Mouse (Mus musculus) left cerebral cortex, postnatal 4 days (tissue): ENCODE results near the gene Cd59a. TPM values are rescaled to one million over a fixed set of nuclear protein-coding genes. Genes with fewer than 3 reads are reported as not detected.
"Not testable (repeated sequence)": the region's sequence is repeated elsewhere in the genome, so short reads cannot be mapped to it uniquely, and the experiment has no call there.

ENCODE experiments used
- DNase-seq: peaks from one replicate; pipeline ENCODE4 v3.0.0-alpha.2; 2022
- intact Hi-C: fragments of 180-260 bp; cut with DNase I; formaldehyde crosslinking; loops from one replicate; pipeline ENCODE4 v1.15.1; 2025
- total RNA-seq, 2 experiments: library from RNA; stranded (reverse); gene quantifications; 2 replicates each; pipeline ENCODE4 v1.2.3; 2021

The Cd59a gene
- 1 to 10 TPM; 1.6 to 2.5 TPM for total RNA-seq

DNA sequence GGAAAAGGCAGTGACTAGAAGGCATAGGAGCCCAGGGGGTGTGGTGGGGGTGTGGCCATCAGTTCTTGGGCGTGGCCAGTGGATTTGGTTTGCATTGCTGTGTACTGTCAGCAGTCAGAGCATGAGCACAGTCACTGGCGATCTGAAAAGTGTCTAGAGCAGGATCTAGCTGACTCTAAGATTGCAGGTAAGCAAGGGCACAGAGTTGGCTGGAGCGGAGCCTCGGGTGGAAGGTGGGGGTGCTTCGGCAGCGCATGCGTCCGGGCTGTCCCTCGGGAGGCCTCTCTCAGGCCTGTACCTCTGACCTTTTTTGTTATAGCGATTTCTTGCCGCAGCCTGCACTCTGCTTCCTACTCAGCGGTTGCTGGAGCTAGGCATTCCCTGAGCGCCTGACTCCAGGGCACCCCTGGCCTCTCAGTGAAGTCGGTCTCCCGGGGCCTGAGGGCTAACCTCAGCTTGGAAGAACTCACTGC lies at the start of gene Cd59a:
Cd59a (plus strand) TSS at position 61 of the 473 bp plus-strand sequence.
- intact Hi-C loops = loop anchor here (2.0 kb wide), 1 partner anchor 27 kb away; the partner anchor contains the start of genes Cd59b and Gm10799
- DNase-seq = peak; percentile 53

DNA sequence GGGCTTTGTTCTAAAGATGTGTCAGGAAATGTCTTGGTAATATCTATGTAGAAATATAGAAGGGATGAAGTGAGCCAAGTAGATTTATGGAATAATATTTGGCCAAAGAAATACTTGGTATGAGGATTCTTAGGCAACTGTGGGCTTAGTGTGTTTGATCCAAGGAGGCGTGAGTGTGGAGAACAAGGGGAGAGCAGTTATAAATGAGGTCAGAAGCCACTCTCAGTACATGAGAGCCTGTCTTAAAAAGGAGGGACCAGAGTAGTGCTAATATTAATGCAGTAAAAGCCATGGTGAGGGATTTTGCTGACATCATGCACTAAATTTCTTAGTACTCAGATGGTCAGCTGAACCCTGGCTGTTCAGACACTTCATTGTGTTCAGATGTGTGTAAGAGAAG lies 37.2 kb upstream of the Cd59a start:
- intact Hi-C loops = no loop called here
- no peak for DNase-seq

DNA sequence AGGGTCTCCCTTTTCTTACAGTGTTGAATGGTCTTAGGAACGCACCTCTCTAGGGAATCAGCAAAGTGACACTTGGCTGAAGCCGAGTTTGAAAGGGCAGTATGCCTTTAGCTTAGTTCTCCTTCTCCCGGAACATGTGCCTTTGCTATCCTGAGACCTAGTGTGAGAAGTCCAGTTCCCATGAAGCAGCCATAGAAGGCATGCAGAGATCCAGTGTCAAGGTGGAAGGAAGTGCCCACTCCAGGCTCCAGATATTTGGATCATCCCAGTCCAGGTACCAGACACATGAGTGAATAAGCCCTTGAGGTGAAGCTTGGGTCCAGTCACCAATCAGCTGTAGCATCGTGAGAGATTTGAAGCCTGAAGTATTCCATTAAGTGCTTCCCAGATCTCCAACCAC lies 36.6 kb upstream of the Cd59a start:
- DNase-seq = no peak
- intact Hi-C loops = no loop called here

DNA sequence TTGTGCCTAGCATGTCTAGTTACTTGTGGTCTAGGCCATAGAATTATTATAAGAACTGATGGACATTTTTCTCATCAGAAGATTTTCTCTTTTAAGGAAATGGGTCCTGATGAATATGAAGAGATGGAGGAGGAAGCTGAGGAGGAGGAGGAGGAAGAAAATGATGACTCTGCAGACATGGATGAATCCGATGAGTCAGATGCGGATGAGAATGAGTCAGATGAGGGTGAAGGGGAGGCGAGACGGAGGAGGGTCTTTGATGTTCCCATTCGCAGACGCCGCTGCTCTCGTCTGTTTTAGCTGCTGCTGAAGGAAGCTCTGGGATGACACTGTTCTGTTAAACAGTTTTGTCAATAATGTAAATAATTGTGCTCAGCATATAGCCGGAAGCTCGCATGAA lies 35.8 kb upstream of the Cd59a start:
- no peak for DNase-seq
- intact Hi-C loops = no loop called here

DNA sequence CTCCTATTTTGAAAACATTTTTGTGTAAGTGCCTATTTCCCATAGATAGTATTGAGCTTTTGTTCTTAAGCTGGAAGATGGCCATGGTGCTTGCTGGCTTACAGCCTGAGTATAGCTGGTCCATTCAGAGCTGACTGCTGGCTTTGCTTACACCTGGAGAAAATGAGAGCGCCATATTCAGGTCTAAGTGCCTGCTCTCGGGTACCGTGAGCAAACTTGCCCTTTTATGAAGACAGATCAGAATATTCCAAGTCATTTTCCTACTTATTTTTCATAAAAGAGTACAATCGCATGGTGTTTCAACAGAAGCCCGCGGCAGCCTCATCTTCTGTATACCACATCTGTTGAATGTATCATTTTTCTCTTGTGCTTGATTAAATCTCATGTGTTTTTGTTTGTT lies 34.6 kb upstream of the Cd59a start:
- intact Hi-C loops = no loop called here
- no peak for DNase-seq

DNA sequence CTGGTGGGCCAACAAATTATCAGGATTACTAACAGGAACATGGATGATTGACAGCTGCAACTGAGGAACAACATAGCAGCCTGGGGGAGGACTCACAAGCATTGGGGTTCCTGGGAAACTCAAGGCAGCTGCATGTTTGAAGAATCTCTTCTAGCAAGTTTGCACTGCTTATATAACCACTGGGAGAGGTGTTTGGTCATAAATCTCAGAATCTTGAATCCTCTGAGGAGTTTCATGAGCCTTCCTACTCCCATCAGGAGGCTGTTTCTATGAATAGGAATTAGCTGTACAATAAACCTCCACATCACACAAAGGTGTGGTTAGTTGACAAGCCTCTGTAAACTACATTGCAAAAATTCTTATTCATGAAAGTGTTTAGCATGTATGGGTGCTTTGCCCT lies 32.9 kb upstream of the Cd59a start:
- no peak for DNase-seq
- intact Hi-C loops = no loop called here

DNA sequence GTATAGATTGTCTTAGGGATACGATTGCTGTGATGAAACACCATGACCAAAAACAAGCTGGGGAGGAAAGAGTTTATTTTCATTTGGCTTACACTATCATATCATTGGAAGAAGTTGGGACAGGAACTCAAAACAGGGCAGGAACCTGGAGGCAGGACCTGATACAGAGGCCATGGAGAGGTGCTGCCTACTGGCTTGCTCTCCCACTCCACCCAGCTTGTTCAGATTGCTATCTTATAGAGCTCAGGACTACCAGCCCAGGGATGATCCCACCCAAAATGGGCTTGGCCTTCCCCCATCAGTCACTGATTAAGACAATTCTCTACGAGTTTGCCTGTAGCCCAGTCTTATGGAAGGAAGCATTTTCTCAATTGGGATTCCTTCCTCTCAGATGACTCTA lies 31.4 kb upstream of the Cd59a start:
- intact Hi-C loops = no loop called here
- no peak for DNase-seq

DNA sequence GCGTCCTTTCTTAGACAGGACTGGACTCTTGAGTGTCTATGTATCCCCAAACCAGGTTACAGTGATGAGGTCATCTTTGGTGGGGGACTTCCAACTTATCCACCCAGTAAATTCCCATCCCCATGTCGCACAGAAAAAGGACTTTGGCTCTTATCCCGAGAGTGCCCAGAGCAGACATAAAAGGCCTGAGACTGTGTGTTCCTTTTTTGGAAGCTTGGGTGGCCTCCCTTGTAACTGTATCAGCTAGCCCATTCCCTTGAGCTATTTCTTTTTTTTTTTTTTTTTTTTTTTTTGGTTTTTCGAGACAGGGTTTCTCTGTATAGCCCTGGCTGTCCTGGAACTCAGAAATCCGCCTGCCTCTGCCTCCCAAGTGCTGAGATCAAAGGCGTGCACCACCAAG lies 30.1 kb upstream of the Cd59a start, which contains the start of gene Gm10912:
Gm10912 (plus strand) TSS at position 301 of the 400 bp plus-strand sequence.
- intact Hi-C loops, DNase-seq: not testable (repeated sequence)

DNA sequence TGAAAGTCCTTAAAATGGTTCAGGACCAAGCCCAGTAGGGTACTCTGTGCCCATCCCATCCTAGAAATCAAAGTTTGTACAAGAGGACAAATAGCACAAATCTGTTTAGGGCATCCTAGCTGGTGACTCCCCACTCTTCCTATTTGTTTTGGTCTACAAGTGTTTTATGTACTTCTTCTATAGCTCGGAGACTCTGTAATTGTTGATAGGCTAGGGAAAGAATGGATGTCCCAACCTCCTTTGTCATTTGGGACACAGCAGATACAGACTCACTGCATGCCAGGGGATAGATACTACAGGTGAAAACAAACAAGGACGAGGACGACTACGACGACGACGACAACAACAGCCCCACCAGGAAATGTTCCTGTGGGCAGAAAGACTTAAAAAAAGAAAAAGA lies 27.2 kb upstream of the Cd59a start, which contains the start of gene Gm10799:
Gm10799 (minus strand) TSS at position 101 of the 400 bp plus-strand sequence.
- DNase-seq = not testable (repeated sequence)
- intact Hi-C loops = loop anchor here (2.0 kb wide), 1 partner anchor 26 kb away; the partner anchor contains the start of gene Cd59a

DNA sequence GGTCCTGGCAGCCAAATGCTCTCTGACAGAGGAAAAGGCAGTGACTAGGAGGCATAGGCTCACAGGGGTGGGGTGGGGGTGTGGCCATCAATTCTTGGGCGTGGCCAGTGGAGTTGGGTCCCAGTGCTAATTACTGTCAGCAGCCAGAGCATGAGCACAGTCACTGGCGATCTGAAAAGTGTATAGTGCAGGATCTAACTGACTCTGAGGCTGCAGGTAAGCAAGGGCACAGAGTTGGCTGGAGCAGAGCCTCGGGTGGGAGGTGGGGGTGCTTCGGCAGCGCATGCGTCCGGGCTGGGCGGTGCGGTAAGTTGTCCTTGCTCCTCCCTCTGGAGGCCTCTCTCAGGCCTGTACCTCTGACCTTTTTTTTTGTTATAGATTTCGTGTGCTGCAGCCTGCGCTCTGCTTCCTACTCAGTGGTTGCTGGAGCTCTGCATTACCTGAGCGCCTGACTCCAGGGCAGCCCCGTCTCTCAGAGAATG lies 25.9 kb upstream of the Cd59a start, which contains the start of gene Cd59b:
Cd59b (plus strand) TSS at position 146 of the 482 bp plus-strand sequence.
- intact Hi-C loops = loop anchor here (2.0 kb wide), 1 partner anchor 25 kb away; the partner anchor contains the start of gene Cd59a
- peak; percentile 27 for DNase-seq

DNA sequence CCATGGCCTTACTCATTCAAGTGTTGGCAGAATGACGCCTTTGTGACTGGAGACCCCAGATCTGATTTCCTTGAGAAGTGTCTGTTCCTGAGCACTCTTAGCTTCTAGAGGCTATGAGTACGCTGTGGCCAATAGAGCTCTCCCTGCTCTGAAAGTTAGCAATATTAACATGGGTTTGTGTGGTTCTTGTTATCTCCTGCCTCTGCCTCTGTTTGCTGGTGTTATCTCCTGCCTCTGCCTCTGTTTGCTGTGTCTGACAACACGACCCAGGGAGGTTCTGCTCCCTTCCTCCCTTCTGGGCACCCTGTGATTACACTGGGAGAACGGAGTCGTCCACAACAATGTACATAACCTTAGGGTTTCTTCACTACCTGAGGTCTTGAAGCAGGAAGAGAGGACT lies 17.3 kb upstream of the Cd59a start:
- DNase-seq = not testable (repeated sequence)

DNA sequence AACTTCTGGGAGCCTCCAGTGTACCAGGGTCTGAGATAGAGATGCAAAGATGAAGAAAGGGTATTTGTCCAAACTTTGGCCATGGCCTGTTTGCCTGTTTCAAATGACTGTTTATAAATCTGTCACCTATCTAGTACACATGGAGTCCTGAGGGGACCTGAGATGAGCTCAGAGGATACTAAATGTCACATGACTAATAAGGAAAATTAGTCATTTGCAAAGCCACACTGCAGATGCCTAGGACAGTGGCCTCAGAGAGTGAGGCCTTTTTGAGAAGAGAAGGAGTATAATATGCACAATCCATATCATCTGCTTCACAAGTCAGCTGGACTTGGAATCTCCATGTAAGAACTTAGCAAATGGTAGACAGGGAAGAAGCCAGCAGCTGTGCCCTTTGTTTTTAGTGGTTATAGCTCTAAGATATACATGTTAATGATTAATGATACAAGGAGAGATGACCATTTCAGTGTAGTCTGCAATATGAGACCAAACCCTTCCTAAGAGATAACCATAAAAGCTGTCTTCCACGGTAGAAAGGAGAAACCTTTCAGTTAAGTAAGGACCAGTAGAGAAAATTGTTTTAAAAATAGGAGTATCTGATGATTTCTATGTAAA lies 14.1 kb upstream of the Cd59a start:
- intact Hi-C loops = loop anchor here (2.0 kb wide), 1 partner anchor 37 kb away; no protein-coding TSS in a partner anchor
- DNase-seq = not testable (repeated sequence)

More for the DNA sequence above, 17.3 kb upstream of the Cd59a start:
- intact Hi-C loops = not testable (repeated sequence)

DNA sequence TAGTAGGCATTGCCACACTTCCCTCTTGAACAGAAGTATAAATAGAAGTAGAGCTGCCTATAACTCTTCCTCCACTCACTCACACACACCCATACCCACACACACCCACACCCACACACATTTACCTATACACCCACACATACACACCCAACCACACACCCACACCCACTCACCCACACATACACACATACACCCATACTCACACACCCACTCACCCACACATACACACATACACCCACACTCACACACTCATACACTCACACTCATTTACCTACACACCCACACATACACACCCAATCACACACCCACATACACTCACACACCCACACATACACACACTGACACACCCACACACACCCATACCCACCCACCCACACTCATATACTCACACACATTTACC lies 13.1 kb upstream of the Cd59a start:
- DNase-seq = no peak
- intact Hi-C loops = loop anchor here (2.0 kb wide), 1 partner anchor 36 kb away; no protein-coding TSS in a partner anchor

DNA sequence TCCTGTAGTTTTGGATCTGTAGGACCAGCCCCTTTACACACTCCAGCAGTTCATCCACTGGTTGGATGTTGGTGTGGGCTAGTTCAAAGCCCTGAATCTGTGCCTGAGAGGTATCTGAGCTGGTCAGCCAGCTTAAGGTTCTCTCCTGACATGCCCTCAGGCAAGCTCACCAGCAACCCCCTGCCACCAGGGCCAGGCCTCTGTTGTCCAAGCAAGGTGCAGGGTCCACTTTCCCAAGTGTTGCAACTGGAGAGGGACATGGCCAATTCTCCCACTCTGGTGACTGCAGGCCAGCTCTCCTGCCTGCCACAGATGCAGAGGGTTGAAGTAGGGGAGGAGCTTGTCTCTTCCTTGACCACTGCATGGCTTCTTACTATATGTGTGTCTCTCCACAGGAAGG lies 11.6 kb upstream of the Cd59a start:
- DNase-seq, intact Hi-C loops: not testable (repeated sequence)

DNA sequence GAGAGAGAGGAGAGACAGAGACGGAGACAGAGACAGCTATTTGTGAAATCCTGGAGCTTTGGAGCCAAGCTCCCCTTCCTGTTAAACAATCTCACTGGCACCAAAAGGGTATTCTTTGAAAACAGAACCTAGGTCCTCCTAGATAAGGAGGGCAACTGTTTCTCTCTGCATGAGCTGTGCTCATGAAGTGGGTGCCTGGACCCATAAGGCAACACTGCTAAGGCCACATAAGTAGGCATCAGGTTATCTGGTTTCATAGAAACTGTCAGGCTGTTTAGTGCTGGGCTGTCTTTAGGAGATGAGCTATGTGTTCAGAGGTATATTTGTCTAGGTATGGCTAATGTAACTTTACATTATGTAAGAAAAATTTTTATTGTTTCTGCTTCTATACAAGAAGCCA lies 8.0 kb upstream of the Cd59a start:
- intact Hi-C loops, DNase-seq: not testable (repeated sequence)

DNA sequence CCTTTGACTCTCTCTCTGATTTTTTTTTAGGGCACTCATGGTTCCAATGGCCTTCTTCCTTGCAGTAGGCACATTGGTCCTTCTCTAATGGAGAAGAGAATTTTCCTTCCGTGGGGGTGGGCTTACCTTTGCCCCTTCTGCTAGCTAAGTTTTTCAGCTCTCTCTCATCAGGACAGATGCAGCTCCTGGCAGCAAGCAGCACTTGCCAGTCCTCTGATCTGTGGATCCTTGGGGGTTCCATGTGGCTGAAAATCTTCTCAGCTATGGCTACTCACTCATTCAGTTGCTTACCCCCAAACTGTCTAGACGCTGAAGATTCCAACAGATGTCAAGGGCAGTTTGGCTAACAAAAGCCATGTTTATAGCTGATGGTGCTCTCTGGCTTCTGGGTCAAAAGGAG lies 2.3 kb upstream of the Cd59a start:
- no peak for DNase-seq
- intact Hi-C loops = no loop called here

DNA sequence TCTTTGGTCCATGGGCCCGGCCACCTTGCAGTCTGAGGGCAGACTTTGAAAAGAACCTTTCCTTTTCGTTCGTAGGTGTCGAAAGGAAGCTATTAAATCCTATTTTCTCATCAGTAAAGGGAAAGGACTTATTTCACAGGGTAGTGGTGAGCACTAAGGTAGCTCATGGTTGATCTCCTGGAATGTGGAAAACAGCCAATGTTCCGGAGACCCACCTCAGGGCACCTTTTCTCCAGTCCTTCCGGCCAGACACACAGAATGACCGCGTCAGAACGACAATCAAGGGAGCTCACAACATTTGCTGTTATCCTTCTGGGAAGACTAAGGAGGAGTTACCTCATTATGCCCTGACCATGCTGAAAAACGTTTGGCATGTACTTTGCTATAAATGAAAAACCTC lies 655 bp downstream of the Cd59a start:
- no peak for DNase-seq
- intact Hi-C loops = no loop called here

DNA sequence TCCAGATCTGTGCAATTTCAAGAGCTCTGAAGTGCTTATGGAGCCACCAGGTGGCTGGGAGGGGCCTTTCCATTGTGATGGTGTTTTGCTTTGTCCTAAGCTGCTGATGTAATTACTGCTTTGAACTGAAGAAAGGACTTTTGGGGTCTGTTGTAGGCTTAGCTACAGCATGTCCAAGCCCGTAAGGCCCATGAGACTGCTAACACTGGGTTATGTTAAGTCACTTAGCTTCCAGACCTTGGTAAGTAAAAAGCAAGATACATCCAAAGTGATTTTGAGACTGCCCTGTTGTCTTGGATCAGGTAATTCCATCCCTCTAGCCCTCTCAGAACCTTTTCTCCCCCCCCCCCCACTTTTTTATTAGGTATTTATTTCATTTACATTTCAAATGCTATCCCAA lies 1.2 kb downstream of the Cd59a start:
- intact Hi-C loops, DNase-seq: not testable (repeated sequence)

DNA sequence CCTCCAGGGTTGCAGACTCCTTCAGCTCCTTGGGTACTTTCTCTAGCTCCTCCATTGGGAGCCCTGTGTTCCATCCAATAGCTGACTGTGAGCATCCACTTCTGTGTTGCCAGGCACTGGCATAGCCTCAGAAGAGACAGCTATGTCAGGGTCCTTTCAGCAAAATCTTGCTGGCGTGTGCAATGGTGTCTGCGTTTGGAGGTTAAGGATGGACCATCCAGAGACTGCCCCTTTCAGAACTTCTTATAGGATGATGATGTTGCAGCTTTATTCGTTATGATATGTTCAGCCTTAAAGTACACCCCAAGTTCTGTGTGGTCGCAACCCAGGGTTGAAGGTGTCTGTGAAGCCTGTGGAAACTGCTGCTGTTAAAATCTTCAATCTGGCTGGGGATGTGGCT lies 1.8 kb downstream of the Cd59a start:
- DNase-seq, intact Hi-C loops: not testable (repeated sequence)

DNA sequence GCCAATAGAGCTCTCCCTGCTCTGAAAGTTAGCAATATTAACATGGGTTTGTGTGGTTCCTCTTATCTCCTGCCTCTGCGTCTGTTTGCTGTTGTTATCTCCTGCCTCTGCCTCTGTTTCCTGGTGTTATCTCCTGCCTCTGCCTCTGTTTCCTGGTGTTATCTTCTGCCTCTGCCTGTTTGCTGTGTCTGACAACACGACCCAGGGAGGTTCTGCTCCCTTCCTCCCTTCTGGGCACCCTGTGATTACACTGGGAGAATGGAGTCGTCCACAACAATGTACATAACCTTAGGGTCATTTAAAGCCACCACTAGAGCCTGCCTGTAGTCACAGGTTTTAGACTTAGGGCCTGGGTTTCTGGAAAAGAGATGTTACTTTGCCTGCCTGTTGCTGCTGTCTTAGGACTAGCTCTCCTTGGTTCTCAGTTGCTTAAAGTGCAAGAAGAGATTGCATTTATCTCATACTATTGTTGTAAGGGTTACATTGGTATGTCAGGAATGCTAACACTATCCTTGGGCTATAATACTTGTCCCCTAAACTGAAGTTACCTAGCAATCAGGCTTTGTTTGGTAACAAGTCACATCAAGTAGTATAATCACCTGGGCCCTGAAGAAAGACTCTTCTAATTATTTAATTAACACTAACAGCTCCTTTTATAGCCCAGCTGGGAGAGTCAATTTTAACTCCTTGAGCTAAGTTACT lies 3.1 kb downstream of the Cd59a start:
- DNase-seq = no peak
- intact Hi-C loops = no loop called here

DNA sequence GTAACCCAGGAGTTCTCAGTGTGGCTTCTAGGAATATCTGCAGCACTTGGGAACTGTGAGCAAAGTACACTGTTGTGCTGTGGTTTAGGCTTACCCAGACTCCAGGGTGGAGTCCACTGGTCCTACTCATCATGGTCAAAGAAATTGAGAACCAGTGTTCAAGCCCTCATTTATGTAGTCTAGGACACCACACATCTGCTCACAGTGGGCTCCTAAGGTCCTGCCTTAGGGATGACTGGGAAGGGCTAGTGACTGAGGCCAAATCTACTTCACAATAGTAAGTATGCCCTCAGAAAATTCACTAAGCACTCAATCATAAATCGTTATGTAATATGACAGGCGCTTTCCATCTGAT lies 3.6 kb downstream of the Cd59a start:
- intact Hi-C loops = no loop called here
- no peak for DNase-seq

DNA sequence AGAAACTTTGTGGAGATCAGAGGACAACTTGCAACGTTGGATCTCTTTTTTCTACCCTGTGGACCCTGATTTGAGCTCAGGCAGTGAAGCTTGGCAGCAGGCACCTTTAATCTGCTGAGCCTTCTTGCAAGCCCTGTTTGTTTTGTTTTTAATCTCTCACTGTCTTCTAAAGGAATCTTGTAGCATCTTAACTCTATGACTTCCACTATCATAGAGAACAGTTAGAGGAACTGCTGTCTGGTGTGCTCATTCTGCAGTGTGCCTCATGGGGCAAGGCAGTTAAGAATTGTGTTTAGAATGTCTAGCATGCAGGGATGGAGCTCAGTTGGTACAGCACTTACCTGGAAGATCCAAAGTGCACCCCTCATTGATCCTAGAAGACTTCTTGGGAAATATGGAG lies 4.3 kb downstream of the Cd59a start:
- no peak for DNase-seq
- intact Hi-C loops = no loop called here
